Mouse (Mus musculus) heart, embryonic 10.5 days (tissue): ENCODE data around the gene Cox20. TPM values are rescaled to one million over a fixed set of nuclear protein-coding genes. Genes with fewer than 3 reads are reported as not detected.
"Not testable (repeated sequence)": the region's sequence is repeated elsewhere in the genome, so short reads cannot be mapped to it uniquely, and the experiment has no call there.

ENCODE experiments used
- DNase-seq: peaks from one replicate; pipeline ENCODE4 v3.0.0-alpha.2; 2017; ENCODE audit warnings: low spot score
- H3K27ac ChIP-seq: fragments of 300-500 bp; sonication (generic); 2 replicates; pipeline ENCODE4 v1.5.1; 2016; ENCODE audit warnings: mild to moderate bottlenecking
- H3K27me3 ChIP-seq: fragments of 300-500 bp; sonication (generic); 2 replicates; pipeline ENCODE4 v1.6.1; 2016; ENCODE audit warnings: mild to moderate bottlenecking; ENCODE audit not compliant: poor library complexity, insufficient read depth, severe bottlenecking
- H3K36me3 ChIP-seq: fragments of 300-500 bp; sonication (generic); 2 replicates; pipeline ENCODE4 v1.6.1; 2016; ENCODE audit warnings: mild to moderate bottlenecking, moderate library complexity
- H3K4me1 ChIP-seq: fragments of 300-500 bp; sonication (generic); 2 replicates; pipeline ENCODE4 v1.6.1; 2016; ENCODE audit warnings: mild to moderate bottlenecking
- H3K4me3 ChIP-seq: fragments of 300-500 bp; sonication (generic); 2 replicates; pipeline ENCODE4 v1.5.1; 2016; ENCODE audit warnings: mild to moderate bottlenecking, moderate library complexity
- H3K9me3 ChIP-seq: fragments of 300-500 bp; sonication (generic); 2 replicates; pipeline ENCODE4 v1.6.1; 2016; ENCODE audit warnings: mild to moderate bottlenecking, moderate library complexity
- WGBS: fragments of 180-500 bp; shearing (Covaris S2); methylation state at CpG from one replicate; pipeline ENCODE4 v1.1.7; 2016; 5-methylcytosine and 5-hydroxymethylcytosine counted together
- polyA plus RNA-seq: library from polyadenylated mRNA; unstranded; fragments of >200 nt; fragmentation: Nextera tagmentation; extraction: Ambion mirVana; gene quantifications from 2 replicates; pipeline ENCODE4 v1.2.1, GENCODE M21; 2016

Gene Cox20
- polyA plus RNA-seq, 1 experiment from 2014 or later: 112 TPM

DNA sequence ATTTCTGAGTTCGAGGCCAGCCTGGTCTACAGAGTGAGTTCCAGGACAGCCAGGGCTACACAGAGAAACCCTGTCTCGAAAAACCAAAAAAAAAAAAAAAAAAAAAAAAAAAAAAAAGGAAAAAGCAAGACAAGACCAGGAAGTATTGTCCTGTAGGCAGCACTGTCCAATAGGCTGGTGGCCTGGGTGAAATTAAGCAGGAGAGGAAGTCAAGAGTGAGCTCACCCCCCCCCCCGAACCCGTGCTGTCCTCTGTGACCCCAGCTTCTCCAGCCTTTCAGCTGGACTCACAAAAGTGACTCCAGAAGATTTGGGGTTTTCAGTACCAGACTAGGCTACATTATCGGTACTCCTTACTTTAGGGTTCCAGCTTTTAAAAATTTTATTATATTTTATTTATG, 23.7 kb downstream of the Cox20 start:
- peaks cover 4% of the 10 kb centered on the region; the same call in 1 of the 2 replicates for H3K4me1 ChIP-seq
- H3K36me3 ChIP-seq: no peaks in the 10 kb centered on the region
- no peak for DNase-seq
- whole genome bisulfite sequencing: 69% methylated on average over 5 of the region's 5 CpGs
- no peak overlapping the region for H3K27ac ChIP-seq
- no peaks in the 10 kb centered on the region for H3K27me3 ChIP-seq
- H3K4me3 ChIP-seq: no peak overlapping the region
- no peaks in the 10 kb centered on the region for H3K9me3 ChIP-seq

DNA sequence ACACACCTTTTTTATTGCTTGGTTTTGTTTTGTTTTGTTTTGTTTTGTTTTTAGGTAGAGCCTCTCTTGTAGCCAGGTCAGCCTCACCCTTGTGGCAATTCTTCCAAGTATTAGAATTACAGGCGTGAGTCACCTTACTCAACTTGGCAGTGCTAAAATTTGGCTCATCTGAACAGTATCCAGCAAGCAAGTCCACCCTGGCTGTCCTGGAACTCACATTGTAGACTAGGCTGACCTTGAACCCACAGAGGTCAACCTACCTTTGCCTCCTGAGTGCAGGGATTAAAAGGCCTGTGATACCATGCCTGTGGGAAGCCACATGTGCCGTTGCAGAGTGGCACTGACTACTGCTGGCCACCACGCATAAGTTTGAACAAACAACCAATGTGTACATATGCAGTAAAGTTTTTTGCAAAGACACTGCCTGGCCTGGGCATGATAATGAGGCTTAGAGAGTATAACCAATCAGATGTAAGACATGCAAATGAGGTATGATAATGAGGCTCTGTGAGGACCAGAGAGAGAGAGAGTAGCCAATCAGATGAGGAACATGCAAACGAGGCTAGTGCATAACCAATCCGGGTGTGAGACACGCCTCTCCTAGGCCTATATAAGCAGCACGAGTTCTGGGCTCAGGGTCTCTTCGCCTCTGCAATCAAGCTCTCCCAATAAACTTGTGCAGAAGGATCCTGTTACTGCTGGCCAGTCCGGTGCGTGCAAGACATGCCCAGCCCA, 25.3 kb downstream of the Cox20 start:
- 93% methylated on average over 10 of the region's 10 CpGs for WGBS
- not testable (repeated sequence) for H3K27ac ChIP-seq, H3K9me3 ChIP-seq, H3K36me3 ChIP-seq, H3K4me1 ChIP-seq, H3K4me3 ChIP-seq, H3K27me3 ChIP-seq, DNase-seq

DNA sequence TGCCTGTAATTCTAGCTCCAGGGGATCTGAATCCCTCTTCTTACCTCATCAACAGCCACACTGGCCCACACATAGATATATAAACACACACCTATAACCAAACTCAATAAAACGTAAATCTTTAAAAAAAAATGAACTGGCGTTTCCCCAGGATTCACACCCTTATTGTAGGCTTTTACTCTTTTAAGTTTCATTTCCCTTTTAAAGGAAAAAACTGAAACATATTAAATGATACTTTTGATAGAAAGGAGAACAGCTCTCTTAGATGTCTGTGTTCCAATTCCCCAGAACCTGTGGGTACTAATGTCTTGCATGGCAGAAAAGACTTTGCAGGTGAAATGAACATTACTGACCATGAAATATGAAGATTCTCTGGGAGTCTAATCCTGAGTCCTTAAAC, 31.9 kb downstream of the Cox20 start:
- WGBS: 90% methylated on average over 2 of the region's 2 CpGs
- Histone ChIP-seq H3K27ac (no peak overlapping the region), H3K4me1 (no peaks in the 10 kb centered on the region), H3K4me3 (no peak overlapping the region), H3K9me3 (no peaks in the 10 kb centered on the region), H3K27me3 (no peaks in the 10 kb centered on the region), H3K36me3 (no peaks in the 10 kb centered on the region)
- DNase-seq: no peak

DNA sequence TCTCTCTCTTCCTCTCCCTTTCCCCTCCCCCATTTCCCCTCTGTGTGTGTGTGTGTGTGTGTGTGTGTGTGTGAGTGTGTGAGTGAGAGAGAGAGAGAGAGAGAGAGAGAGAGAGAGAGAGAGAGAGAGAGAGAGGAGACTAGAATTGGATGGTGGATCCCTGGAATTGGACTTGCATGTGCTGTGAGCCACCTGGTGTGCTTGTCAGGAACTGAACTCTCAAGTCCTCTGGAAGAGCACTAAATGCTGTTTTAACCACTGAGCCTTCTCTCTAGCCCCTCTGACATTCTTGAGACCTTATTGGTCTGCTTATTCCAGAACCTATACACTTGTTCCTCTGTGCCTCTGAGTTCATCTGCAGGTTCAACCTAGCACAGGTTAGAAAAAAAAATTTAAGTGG, 32.7 kb downstream of the Cox20 start:
- Histone ChIP-seq H3K27me3 (no peaks in the 10 kb centered on the region), H3K36me3 (no peaks in the 10 kb centered on the region), H3K4me1 (no peaks in the 10 kb centered on the region), H3K27ac (no peak overlapping the region), H3K4me3 (no peak overlapping the region), H3K9me3 (no peaks in the 10 kb centered on the region)
- DNase-seq: no peak

DNA sequence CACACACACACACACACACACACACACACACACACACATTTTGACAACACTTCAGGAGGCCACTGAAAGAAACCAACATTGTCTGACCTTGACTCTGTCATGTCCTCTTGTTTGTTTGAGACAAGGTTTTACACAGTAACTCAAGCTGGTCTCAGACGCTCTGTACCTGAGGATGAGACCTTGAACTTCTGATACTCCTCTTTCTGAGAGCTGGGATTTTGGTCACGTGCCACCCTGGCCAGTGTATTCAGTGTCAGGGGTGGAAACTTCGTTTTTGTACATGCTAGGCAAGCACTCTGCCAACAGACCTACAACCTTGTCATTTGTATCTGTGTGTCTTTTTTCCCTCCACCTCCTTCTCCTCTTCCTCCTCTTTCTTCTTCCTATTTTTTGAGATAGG, 35.6 kb downstream of the Cox20 start:
- Histone ChIP-seq H3K9me3 (no peaks in the 10 kb centered on the region), H3K4me1 (peaks cover 4% of the 10 kb centered on the region; the same call in 1 of the 2 replicates), H3K27me3 (no peaks in the 10 kb centered on the region), H3K4me3 (no peak overlapping the region), H3K36me3 (no peaks in the 10 kb centered on the region), H3K27ac (no peak overlapping the region)
- no peak for DNase-seq
- 58% methylated on average over 3 of the region's 3 CpGs for WGBS

DNA sequence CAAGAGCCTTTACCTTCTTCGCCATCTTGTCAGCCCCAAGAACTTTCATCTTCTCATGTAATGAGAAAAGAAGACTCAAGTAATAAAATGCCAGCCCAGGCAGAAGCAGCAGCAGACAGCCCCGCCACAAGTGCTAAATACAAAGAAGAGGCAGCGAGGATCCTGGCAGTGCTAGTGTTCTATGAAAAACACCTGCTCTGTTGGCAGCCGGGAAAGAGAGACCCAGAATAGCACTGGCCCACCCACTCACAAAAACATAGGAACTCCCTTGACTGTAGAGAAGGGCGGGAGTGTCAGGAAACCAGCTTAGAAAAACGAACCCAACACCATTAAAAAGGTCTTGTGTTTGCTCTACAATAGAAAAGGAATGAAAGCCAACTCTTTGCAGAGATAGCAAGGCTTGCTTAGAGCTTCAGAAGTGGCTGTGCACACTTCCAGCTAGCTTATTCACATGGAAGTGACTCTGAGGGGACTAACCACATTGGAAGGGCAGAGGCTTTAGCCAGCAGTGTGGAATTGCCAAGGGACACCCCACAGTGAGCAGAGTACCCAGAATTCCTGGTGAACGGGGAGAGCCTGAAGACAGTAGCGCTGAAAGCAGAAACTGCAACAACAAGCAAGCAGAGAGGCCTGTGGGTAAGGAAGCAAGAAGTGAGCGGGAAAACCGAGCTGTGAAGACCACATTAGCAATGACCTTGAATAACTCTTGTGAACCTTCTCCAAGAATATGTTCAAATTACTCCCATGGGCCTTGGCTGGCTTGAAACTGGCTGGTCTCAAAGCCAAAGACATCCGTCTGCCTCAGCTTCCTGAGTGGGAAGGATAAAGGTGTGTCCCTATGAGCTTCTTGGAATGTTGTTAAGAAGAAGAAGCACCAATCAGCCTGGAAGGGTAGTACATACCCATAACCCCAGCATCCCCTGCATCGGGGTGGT, 39.1 kb downstream of the Cox20 start:
- Histone ChIP-seq H3K4me3 (no peak overlapping the region), H3K4me1 (peaks cover 4% of the 10 kb centered on the region; the same call in 1 of the 2 replicates), H3K9me3 (no peaks in the 10 kb centered on the region), H3K36me3 (no peaks in the 10 kb centered on the region), H3K27ac (no peak overlapping the region), H3K27me3 (no peaks in the 10 kb centered on the region)
- no peak for DNase-seq
- whole genome bisulfite sequencing: 67% methylated on average over 12 of the region's 12 CpGs

DNA sequence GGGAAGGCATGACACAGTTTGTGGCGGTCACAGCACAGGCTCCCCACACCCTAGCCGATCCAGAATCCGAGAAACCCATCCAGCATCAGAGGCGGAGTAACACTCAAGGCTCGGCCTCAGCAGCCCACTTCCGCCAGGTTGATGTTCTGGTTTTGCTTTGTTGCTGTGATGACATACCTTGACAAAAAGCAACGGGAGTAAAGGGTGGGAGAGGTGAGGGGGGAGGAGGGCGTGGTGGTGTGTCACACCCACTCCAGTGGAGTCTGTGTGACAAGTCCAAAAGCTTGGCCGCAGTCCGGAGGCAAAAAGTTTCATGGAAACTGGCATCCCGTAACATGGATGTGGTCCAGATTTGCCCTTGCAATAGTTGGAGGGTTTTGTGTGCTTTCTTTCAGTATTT, 41.3 kb downstream of the Cox20 start:
- H3K27ac ChIP-seq: no peak overlapping the region
- DNase-seq: no peak
- no peak overlapping the region for H3K4me3 ChIP-seq
- H3K36me3 ChIP-seq: no peaks in the 10 kb centered on the region
- 79% methylated on average over 11 of the region's 11 CpGs for WGBS
- no peaks in the 10 kb centered on the region for H3K27me3 ChIP-seq
- peaks cover 4% of the 10 kb centered on the region; the same call in 1 of the 2 replicates for H3K4me1 ChIP-seq
- H3K9me3 ChIP-seq: no peaks in the 10 kb centered on the region

DNA sequence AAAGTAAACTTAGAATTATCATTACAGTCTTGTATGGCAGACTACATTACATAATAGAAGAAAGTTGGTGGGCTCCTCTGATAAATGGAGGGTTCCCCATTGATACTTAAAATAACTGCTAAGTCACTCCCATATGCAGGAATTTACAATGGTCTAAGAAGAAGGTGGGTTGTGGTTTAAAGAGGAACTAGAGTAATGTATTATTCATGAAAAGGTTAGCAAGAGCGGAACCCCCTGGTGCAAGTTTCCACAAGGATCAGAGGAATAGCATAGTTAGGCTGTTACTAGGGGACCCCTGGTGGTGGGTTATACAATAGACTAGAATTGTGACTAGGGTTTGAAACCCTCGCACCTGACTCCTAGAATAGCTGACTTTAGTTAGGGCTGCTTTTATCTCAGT, 41.8 kb downstream of the Cox20 start:
- WGBS: 79% methylated on average over 2 of the region's 2 CpGs

DNA sequence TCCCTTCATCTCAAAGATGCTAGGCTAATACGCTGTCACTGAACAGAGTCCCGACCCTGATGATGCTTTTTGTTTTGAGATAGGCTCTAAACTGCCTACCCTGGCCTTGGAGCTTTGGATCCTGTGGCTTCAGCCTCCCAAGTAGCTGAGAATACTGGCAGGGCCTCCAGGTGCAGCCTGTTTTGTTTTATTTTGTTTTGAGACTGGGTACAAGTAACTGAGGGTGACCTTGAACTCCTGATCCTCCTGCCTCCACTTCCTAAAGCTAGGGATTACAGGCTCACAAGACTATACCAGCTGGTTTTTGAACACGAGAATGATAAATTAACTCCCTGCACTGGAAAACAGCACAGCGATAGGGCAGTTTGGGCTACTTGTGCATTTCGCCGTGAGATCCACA, 46.2 kb downstream of the Cox20 start:
- DNase-seq: no peak
- Histone ChIP-seq H3K4me1 (peaks cover 16% of the 10 kb centered on the region), H3K27ac (no peak overlapping the region), H3K9me3 (no peaks in the 10 kb centered on the region), H3K27me3 (no peaks in the 10 kb centered on the region), H3K4me3 (no peak overlapping the region), H3K36me3 (no peaks in the 10 kb centered on the region)
- 83% methylated on average over 6 of the region's 6 CpGs for WGBS

More for the DNA sequence above, 41.8 kb downstream of the Cox20 start:
- no peak for DNase-seq
- Histone ChIP-seq H3K9me3 (no peaks in the 10 kb centered on the region), H3K27me3 (no peaks in the 10 kb centered on the region), H3K36me3 (no peaks in the 10 kb centered on the region), H3K4me1 (peaks cover 4% of the 10 kb centered on the region; the same call in 1 of the 2 replicates), H3K27ac (no peak overlapping the region), H3K4me3 (no peak overlapping the region)

DNA sequence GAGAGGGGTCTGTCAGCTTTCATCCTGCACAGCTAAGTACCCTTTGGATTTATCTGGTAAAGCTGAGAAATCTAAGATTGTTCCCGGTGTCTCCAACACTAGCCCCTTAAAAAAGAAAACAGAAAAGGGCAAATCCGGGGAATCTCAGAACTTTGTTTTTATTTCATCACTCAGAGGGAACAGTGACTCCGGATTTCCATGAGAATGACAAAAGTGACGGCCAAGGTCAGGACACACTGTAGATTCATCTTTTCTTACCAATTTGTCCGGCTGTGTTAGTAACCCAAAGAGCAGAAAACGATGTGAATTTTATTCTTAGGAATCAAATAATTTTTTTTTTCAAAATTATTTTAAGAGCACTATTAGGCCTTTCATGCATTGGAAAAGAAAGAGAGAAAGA, 49.2 kb downstream of the Cox20 start:
- no peak for DNase-seq
- Histone ChIP-seq H3K4me3 (no peak overlapping the region), H3K9me3 (no peaks in the 10 kb centered on the region), H3K4me1 (peaks cover 16% of the 10 kb centered on the region), H3K27ac (peak overlapping the region; percentile 94), H3K27me3 (no peaks in the 10 kb centered on the region), H3K36me3 (no peaks in the 10 kb centered on the region)
- 63% methylated on average over 6 of the region's 6 CpGs for WGBS

DNA sequence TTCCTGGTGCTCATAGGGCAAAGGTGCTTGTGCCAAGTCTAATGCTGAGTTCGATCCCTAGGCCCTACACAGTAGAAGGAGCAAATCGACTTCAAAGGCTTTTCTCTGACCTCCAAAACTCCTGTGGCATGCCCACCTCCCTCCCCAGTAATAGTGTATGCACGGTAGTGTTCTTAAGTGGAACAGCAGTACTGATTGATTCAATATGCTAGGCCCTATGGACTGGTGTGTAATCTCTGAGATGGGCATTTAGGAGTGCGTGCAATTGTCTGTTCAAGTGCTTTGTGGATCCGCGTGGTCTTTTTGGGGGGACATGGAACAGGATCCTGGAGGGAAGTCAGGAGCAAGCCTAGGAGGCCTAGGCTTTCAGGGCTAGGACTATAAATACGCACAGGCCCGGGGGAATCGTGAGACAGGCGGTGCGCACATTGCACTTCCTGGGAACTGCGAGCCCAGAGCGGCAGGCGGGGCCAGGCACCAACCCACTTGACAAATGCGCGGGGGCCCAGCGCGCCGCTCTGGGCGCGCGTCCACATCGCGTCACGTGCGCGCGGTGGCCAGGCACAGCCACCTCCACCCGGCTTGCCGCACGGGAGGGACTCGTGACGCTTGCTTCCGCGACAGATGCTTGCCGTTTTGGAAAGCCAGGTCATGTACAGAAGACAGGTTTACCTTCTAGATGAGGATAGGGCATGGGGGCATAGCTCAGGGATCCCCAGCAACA, 49.8 kb downstream of the Cox20 start:
- Histone ChIP-seq H3K4me3 (peak overlapping the region; percentile 68), H3K36me3 (no peaks in the 10 kb centered on the region), H3K9me3 (no peaks in the 10 kb centered on the region), H3K27me3 (no peaks in the 10 kb centered on the region), H3K4me1 (peaks cover 16% of the 10 kb centered on the region), H3K27ac (peak overlapping the region; percentile 94)
- DNase-seq: peak; percentile 95
- 2% methylated on average over 36 of the region's 36 CpGs for WGBS

DNA sequence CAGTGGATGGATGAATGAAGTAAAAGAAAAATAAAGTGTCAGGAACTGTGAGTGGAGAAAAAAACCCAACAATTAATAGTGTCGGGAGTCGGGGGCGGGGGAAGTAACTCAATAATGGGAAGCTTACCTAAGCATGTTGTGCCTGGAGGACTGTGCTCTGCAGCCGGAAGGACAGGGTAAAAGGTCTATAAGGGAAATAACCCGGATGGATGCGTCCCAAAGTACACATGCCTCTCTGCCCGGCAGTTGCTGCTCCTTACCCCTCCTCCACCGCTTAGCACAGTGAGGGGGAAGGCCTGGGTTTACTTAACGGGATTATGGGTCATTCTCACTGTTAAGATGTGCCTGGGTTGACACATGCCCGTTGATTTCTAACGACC, 50.3 kb downstream of the Cox20 start:
- Histone ChIP-seq H3K4me1 (peaks cover 16% of the 10 kb centered on the region), H3K4me3 (peak overlapping the region; percentile 68), H3K27ac (peak overlapping the region; percentile 94), H3K36me3 (no peaks in the 10 kb centered on the region), H3K9me3 (no peaks in the 10 kb centered on the region), H3K27me3 (no peaks in the 10 kb centered on the region)
- 1% methylated on average over 11 of the region's 11 CpGs for WGBS
- DNase-seq: peak; percentile 75
